Mouse (Mus musculus) spleen, adult 2 months (tissue): ENCODE results near the gene Ttbk2. TPM values are rescaled to one million over a fixed set of nuclear protein-coding genes. Genes with fewer than 3 reads are reported as not detected.

Experiments
- DNase-seq, 2 experiments: peaks; one replicate each; pipeline versions ENCODE4 v3.0.0 to v3.0.0-alpha.2; 2012 to 2021; ENCODE audit warnings: low spot score in 2 of 2, low read depth in 1 of 2
- H3K27ac ChIP-seq: fragments of 200-500 bp; 2 replicates; pipeline ENCODE4 v1.5.1; 2012; ENCODE audit warnings: low read length, inconsistent platforms; ENCODE audit not compliant: insufficient read depth
- H3K27me3 ChIP-seq: fragments of 200-500 bp; 2 replicates; pipeline ENCODE4 v1.6.1; 2012; ENCODE audit warnings: mild to moderate bottlenecking, moderate library complexity, low read length, inconsistent platforms; ENCODE audit not compliant: control insufficient read depth, insufficient read depth
- H3K36me3 ChIP-seq: fragments of 200-500 bp; 2 replicates; pipeline ENCODE4 v1.6.1; 2012; ENCODE audit warnings: mild to moderate bottlenecking, low read length, inconsistent platforms; ENCODE audit not compliant: control insufficient read depth, insufficient read depth
- H3K4me1 ChIP-seq: fragments of 200-500 bp; 2 replicates; pipeline ENCODE4 v1.6.1; 2011; ENCODE audit warnings: inconsistent platforms; ENCODE audit not compliant: control insufficient read depth, insufficient read depth, insufficient read length
- H3K4me3 ChIP-seq: fragments of 200-500 bp; 2 replicates; pipeline ENCODE4 v1.5.1; 2011; ENCODE audit warnings: mild to moderate bottlenecking, inconsistent platforms; ENCODE audit not compliant: insufficient read depth, insufficient read length; ENCODE audit errors: extremely low read depth
- CTCF ChIP-seq: fragments of 200-500 bp; IDR thresholded peaks from 2 replicates; pipeline ENCODE4 v1.5.1; 2011; ENCODE audit warnings: mild to moderate bottlenecking, inconsistent platforms; ENCODE audit not compliant: insufficient read depth, insufficient read length, insufficient replicate concordance; ENCODE audit errors: extremely low read depth
- POLR2A ChIP-seq: fragments of 200-500 bp; IDR thresholded peaks from 2 replicates; pipeline ENCODE4 v1.6.1; 2011; ENCODE audit warnings: low read depth, low read length, inconsistent platforms
- WGBS: fragments of 180-500 bp; shearing (Covaris S2); methylation state at CpG from one replicate; pipeline ENCODE4 v1.1.7; 2018; 5-methylcytosine and 5-hydroxymethylcytosine counted together
- polyA plus RNA-seq: library from polyadenylated mRNA; depleted of rRNA; stranded (reverse); fragments of >200 nt; gene quantifications from 2 replicates; pipeline ENCODE4 v1.2.3, GENCODE M21; 2012; rRNA removed

Gene Ttbk2
- polyA plus RNA-seq = 0.96 and 1.8 TPM in 2 replicates

GRCm38 (mm10) chr2:120850424-120851082, at the start of gene Ttbk2:
Ttbk2 (minus strand) TSS chr2:120850604.
- Histone ChIP-seq H3K27ac (no peak within 1 kb of the TSS), H3K36me3 (no peaks in the 10 kb centered on the region), H3K4me3 (peak within 1 kb of the TSS; percentile 80), H3K4me1 (no peaks in the 10 kb centered on the region), H3K27me3 (no peaks in the 10 kb centered on the region)
- DNase-seq = peak; percentile 83 to 94
- 3% methylated on average over 39 of the region's 39 CpGs for WGBS
- TF ChIP-seq CTCF (no peak), POLR2A (no peak)

DNA sequence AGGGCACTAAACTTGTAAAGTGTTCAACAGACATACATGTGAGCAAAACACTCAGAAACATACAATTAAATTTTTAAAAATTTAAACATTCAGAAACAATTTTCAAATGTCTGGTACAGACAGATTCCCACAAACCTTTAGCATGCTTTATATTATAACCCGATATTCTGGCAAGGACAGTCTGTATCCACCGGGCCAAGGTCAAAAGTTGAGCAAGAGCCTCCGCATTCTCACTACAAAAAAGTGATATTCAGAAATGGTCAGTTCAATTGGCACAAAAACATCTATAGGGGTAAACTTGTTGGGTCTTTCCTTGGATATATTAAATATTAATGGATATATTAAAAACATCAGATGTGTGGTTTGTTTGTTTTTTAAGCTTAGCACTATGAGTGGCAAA, 46.0 kb upstream of the Ttbk2 start:
- H3K4me1 ChIP-seq = no peaks in the 10 kb centered on the region
- no peak overlapping the region for H3K4me3 ChIP-seq
- no peak overlapping the region for H3K27ac ChIP-seq
- no peaks in the 10 kb centered on the region for H3K27me3 ChIP-seq
- peaks cover 25% of the 10 kb centered on the region for H3K36me3 ChIP-seq
- DNase-seq = no peak
- WGBS = 97% methylated on average over 3 of the region's 3 CpGs
- TF ChIP-seq POLR2A (no peak), CTCF (no peak)

DNA sequence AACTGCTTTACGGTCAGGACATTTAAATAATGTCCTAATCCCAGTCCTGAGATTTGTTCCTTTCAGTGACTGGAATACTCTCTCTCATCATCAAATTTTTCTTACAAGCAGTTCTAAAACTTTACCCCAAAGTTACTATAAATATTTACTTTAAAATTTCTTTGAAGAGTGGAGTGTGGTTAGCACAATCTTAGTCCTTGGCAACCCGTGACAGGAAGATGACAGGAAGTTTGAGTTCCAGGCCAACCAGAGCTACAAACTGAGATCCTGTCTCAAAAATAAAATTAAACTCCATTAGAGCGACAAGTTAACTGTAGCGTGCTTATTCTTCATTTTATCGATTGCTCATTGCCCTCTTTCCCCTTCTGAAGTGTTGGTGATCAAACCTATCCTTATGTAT, 37.2 kb upstream of the Ttbk2 start:
- 45% methylated on average over 5 of the region's 5 CpGs for WGBS

DNA sequence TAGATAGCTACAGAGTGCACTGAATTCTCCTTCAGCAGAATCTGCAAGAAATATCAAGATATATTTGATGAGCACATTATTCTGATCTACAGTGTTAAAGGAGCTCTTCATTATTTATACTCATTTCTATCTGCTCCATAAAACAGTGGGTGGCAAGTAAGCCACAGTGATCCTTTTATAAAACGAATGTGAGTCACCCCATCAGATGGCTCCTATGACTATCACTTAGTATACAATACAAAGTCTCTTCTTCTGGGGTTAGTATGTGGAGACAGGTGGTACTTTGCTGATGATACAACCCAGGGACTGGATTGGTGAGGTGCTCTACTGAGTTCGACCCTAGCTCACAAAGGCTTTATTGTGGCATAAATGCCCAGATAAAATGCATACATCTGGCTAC, 22.8 kb upstream of the Ttbk2 start:
- WGBS = 99% methylated on average over 2 of the region's 2 CpGs
- no peak overlapping the region for H3K4me3 ChIP-seq
- no peaks in the 10 kb centered on the region for H3K4me1 ChIP-seq
- no peaks in the 10 kb centered on the region for H3K27me3 ChIP-seq
- H3K36me3 ChIP-seq = peaks cover 23% of the 10 kb centered on the region
- no peak overlapping the region for H3K27ac ChIP-seq
- no peak for TF ChIP-seq CTCF
- no peak for DNase-seq

More for the DNA sequence above, 37.2 kb upstream of the Ttbk2 start:
- no peaks in the 10 kb centered on the region for H3K27me3 ChIP-seq
- DNase-seq = no peak
- no peak overlapping the region for H3K4me3 ChIP-seq
- H3K4me1 ChIP-seq = no peaks in the 10 kb centered on the region
- H3K27ac ChIP-seq = no peak overlapping the region
- peaks cover 15% of the 10 kb centered on the region for H3K36me3 ChIP-seq
- no peak for TF ChIP-seq CTCF
- no peak for TF ChIP-seq POLR2A

DNA sequence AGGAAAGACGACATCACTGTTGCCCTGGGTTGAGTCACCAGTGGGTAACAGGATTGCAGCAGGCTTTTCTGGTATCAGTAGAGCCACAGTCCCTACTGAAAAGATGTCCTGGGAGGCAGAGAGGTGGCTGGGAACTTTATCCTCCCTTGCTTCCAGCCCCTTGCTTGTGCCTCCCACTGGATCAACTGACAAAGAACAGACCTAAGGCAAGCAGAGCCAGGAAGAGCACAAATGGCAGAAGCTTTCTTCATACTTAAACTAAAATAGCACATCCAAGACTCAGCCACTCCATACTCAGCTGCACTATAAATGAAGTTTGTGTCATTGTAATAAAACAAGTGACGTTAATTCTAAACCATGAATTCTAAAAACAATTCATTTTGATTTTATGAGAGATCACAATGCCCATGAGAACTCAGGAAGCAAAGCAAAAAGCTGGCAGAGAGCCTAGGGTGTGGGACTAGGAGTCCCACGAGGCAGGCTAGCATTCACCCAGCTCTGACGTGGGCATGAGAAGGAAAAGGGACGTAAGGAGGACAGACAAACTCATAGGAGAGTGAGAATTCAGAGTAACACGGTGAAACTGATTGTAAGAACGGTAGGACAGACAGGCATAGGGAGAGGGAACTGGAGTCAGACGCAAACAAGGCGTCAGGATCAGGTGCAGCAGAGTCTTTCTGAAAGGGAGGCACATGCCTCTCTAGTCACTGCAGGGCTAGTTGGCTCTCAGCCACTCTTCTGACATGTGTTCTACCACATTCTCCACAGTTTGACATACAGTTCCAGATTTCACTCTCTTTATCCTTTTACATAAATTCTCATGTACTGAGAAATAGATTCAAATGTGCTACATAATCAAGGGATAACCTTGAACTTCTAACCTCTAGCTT, 21.3 kb upstream of the Ttbk2 start:
- no peak for DNase-seq
- no peaks in the 10 kb centered on the region for H3K27me3 ChIP-seq
- H3K4me3 ChIP-seq = no peak overlapping the region
- no peak overlapping the region for H3K27ac ChIP-seq
- TF ChIP-seq CTCF (no peak), POLR2A (no peak)
- 87% methylated on average over 9 of the region's 9 CpGs for WGBS
- peaks cover 25% of the 10 kb centered on the region for H3K36me3 ChIP-seq
- no peaks in the 10 kb centered on the region for H3K4me1 ChIP-seq

GRCm38 (mm10) chr2:120867336-120867735, 16.9 kb upstream of the Ttbk2 start:
- H3K4me1 ChIP-seq = no peaks in the 10 kb centered on the region
- H3K27ac ChIP-seq = no peak overlapping the region
- no peak overlapping the region for H3K4me3 ChIP-seq
- DNase-seq = no peak
- H3K27me3 ChIP-seq = no peaks in the 10 kb centered on the region
- H3K36me3 ChIP-seq = peaks cover 28% of the 10 kb centered on the region
- WGBS = 96% methylated on average over 5 of the region's 5 CpGs
- TF ChIP-seq POLR2A = no peak
- no peak for TF ChIP-seq CTCF
